Mouse (Mus musculus) left cerebral cortex, postnatal 25 days (tissue): Measurements from ENCODE around the gene Kcnn1. TPM values are rescaled to one million over a fixed set of nuclear protein-coding genes. Genes with fewer than 3 reads are reported as not detected.
"Not testable (repeated sequence)": the region's sequence is repeated elsewhere in the genome, so short reads cannot be mapped to it uniquely, and the experiment has no call there.

ENCODE experiments used
- DNase-seq, 2 experiments: peaks; one replicate each; pipeline ENCODE4 v3.0.0; 2022; ENCODE audit warnings: low spot score in 2 of 2, mixed read lengths in 1 of 2
- intact Hi-C: fragments of 180-260 bp; cut with DNase I; formaldehyde crosslinking; loops from one replicate; pipeline ENCODE4 v1.15.1; 2025
- total RNA-seq, 2 experiments: library from RNA; stranded (reverse); gene quantifications; 2 replicates each; pipeline ENCODE4 v1.2.3; 2021

Gene Kcnn1
- 10 to 100 TPM; 19.1 to 20.9 TPM for total RNA-seq

DNA sequence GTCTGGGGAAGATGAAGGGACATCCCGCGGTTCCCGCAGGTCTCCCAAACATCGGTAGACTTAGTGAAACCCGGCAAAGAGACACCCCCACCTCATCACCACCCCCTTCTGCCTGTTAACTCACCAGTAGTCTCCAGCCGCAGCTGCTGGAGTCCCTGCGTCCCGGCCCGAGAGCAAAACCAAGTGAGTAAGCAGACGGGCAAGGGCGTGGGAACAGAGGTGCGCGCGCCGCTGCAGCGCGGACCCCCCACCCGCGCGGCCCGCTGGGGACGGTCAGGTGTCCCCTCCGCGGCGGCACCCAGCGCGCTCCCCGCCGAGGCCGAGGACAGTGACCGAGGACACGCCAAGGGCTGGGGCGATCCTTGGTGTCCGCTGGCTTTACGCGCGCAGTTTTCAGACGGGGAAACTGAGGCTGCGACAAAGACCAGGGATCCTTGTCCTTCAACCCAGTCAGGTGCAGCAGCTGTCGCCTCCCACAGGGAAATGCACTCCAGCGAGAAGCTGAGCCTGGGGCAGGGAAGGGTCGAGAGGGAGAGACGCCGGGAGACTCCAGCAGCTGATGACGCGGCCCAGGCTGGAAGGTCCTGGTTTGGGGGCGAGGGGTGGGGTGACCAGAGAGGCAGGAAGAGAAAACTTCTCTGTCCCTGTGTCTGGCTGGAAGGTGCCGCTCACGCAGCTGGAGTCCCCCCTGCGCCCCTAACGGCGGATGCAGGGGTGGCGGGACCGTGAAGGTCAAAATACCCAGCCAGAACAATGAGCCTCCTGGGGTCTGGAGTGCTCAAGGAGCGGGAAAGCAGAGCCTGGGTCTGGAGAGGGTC is at the start of gene Kcnn1:
Kcnn1 (minus strand) TSS at position 435 of the 818 bp plus-strand sequence.
- intact Hi-C loops: no loop called here
- no peak for DNase-seq

DNA sequence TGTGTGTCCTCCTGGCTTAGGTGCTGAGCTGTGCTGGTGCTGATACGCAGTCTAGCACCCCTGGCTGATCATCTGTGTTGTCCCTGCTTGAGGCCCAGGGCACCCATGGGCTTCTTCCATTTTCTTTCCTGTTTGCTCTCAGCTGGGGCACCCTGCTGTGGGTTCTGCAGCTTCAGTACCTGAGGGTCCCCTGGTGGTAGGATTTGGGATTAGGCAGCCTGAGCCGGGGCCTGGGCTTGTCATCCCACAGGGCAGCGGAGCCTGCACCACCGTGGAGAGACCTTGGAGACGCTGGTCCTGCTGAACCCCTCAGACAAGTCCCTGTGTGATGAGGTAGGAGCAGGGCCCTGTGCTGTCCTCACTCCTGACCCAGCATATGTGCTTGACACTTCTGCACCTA is 48.5 kb upstream of the Kcnn1 start:
- intact Hi-C loops: no loop called here
- no peak for DNase-seq

- no peak for DNase-seq
- intact Hi-C loops: no loop called here
Measured at GRCm38 (mm10) chr8:70907518-70907917, 44.5 kb upstream of the Kcnn1 start.

GRCm38 (mm10) chr8:70905831-70906736 is 43.0 kb upstream of the Kcnn1 start, which contains the start of gene Map1s:
Map1s (plus strand) TSS chr8:70905932.
- DNase-seq: peak; percentile 79 to 84
- intact Hi-C loops: no loop called here

DNA sequence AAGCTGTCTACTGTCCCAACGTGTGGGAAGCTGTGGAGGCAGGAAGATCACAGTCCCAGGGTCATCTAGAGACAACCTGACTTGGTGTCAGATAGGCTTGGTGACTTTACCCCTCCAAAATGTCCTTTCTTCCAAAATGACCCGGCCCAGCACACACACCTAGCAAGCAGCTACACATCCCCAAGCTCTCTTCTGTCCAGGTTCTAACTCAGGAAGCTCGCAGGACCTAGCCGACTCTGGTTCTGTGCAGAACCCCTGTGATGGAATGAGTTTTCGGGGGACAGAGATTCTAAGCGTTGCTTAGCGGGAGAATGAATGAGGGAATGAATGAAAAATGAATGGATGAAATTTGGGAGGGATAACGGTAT is 42.4 kb upstream of the Kcnn1 start:
- intact Hi-C loops: no loop called here
- no peak for DNase-seq

- intact Hi-C loops: no loop called here
- DNase-seq: peak in 1 of 2 experiments; percentile 28
Measured at GRCm38 (mm10) chr8:70904532-70904931, 41.5 kb upstream of the Kcnn1 start.

DNA sequence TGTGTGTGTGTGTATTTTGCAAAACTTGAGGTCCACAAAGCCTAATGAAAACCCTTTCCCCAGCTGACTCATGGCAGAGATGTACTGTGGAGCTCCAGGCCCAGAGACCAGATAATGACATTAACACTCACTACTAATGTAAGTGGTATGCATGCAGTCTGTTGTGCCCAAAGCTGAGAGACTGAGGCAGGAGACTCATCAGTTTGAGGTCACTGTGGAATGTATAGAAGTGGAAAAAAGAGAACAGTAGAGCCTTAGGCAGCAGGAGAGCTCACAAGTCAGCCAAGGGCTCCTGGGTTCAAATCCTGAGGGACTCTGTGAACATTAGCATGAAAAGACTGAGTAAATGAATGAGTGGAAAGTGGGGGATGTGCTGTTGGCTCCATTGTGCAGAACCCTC is 40.5 kb upstream of the Kcnn1 start:
- intact Hi-C loops: no loop called here
- DNase-seq: no peak

- intact Hi-C loops: no loop called here
- no peak for DNase-seq
Measured at GRCm38 (mm10) chr8:70903112-70903511, 40.1 kb upstream of the Kcnn1 start.

- no peak for DNase-seq
- intact Hi-C loops: no loop called here
Measured at GRCm38 (mm10) chr8:70902211-70902610, 39.2 kb upstream of the Kcnn1 start.

DNA sequence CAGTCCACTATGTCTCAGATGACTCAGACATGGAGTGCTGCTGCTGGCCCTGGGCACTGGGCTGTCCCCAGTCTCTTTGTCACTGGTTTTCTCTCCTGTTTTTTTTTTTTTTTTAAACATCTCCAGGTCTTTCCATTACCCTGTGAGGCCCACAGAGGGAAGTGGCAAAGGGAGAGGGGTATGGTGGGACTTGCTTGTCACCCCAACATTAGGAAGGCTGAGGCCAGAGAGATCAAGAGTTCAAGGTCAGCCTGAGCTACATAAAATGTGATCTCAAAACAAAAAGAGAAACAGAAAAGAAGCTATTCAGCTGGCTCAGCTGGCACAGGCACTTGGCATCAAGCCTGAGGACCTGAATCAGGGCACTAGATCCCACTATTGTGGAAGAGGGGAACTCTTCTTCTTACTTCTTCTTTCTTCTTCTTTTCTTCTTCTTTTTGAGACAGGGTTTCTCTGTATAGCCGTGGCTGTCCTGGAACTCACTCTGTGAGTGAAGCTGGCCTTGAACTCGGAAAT is 37.9 kb upstream of the Kcnn1 start:
- DNase-seq: no peak
- intact Hi-C loops: no loop called here

DNA sequence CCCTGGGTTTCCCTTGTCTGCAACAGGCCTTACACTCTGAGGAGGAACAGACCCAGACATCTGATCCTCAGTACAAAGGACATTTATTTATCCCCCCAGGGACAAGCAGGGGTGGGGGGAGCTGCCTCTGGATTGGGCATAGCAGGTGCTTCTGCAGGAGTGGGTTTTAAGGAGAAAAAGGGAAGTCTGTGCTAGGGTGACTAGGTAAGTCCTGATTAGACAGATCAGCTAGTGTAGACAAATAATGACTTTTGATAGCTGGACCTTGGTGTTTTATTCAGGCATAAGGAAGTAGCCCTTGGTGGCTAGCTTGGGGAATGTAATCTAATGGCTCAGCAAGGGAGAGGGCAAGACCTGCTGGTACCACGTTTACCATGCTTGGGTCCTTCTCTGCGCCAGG is 36.2 kb upstream of the Kcnn1 start:
- no peak for DNase-seq
- intact Hi-C loops: loop anchor here (5.0 kb wide), 3 partner anchors 308 to 563 kb away; partner anchors contain the start of genes Abhd8, Haus8, Mrpl34 and Myo9b

DNA sequence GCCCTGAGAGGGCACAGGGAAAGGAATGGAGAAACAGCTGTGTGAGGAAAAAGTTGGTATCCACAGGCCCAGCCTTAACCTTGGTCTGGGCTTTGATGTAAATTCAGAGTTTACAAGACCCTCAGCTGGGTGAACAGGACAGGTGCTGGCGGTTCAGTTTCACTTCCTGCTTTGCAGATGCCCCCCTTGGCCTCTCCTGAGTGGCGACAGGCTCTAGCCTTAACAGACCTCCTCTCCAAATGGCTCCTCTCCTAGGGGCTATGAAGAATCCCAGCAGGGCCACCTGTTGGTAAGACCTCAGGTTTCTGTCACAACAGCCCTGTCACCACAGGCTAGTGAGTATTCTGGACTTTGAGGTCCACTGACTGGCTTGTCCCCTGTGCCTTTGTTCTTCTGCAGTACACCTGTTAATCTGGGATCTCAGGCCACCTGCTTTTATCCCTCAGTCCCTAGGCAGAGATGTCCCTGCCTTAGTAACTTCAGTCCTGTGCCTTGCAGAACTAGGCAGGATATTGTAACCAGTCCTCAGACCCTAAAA is 35.7 kb upstream of the Kcnn1 start:
- intact Hi-C loops: loop anchor here (5.0 kb wide), 3 partner anchors 309 to 564 kb away; partner anchors contain the start of genes Abhd8, Haus8, Mrpl34 and Myo9b

GRCm38 (mm10) chr8:70897681-70898413 is 34.8 kb upstream of the Kcnn1 start:
- peak; percentile 85 to 86 for DNase-seq
- intact Hi-C loops: loop anchor here (1.0 to 5.0 kb wide), 6 partner anchors 25 to 564 kb away; partner anchors contain the start of genes Abhd8, Ccdc124, Haus8 and Mrpl34

More for the DNA sequence above, 35.7 kb upstream of the Kcnn1 start:
- DNase-seq: no peak

- intact Hi-C loops: loop anchor here (1.0 to 5.0 kb wide), 6 partner anchors 24 to 565 kb away; partner anchors contain the start of genes Abhd8, Ccdc124, Haus8 and Mrpl34
- peak; percentile 96 to 99 for DNase-seq
Measured at GRCm38 (mm10) chr8:70897021-70897680, 34.1 kb upstream of the Kcnn1 start, which contains the start of gene Rpl18a. Rpl18a (minus strand) TSS chr8:70897412.

GRCm38 (mm10) chr8:70896316-70897020 is 33.4 kb upstream of the Kcnn1 start:
- DNase-seq: no peak
- intact Hi-C loops: loop anchor here (1.0 to 5.0 kb wide), 6 partner anchors 23 to 566 kb away; partner anchors contain the start of genes Abhd8, Ccdc124, Haus8 and Mrpl34

DNA sequence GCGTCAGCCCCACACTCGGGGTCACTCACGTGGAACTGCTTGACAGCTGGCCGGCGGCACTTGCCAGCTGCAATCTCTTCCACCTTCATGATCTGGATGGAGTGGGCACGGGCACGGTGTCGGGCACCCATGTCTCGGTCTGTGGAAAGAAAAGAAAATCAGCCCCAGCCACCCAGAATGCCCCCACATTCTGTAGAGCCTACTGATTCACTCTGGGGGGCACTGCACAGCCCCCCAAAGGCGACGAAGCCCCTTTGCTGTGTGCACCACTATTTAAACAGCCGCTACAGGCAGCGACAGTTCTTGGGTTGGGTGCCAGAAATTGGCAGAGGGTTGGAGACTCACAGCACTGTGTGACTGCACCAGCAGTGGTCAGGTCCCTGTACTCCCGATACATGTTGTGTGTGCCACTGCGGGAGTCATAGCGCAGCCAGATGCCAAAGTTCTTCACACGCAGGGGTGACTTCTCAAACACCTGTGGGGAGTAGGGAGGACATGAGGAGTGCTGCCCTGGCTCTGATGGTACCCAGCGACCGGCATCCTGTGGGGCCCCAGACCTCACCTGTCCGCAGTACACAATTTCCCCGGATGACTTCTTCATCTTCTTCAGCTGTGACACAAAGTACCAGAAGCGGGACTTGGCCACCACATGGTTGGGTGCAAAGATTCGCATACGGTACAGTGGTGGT is 32.7 kb upstream of the Kcnn1 start:
- not testable (repeated sequence) for DNase-seq
- intact Hi-C loops: loop anchor here (2.0 to 5.0 kb wide), 5 partner anchors 69 to 567 kb away; partner anchors contain the start of genes Abhd8, Haus8, Mrpl34 and Myo9b
